Mouse (Mus musculus) stomach, postnatal 0 days (tissue): ENCODE measurements at regions not wholly inside any gene's neighbourhood (a gene's known extent, or its start where the extent isn't known, plus 50 kb on each side); places are given as distances from the start of the nearest gene placed in this dataset.

Experiments used
- CTCF ChIP-seq: IDR thresholded peaks from 2 replicates; pipeline ENCODE4 v1.5.1; 2016; ENCODE audit warnings: antibody characterized with exemption, low read depth, mild to moderate bottlenecking, moderate library complexity
- EP300 ChIP-seq: optimal IDR thresholded peaks from 2 replicates; pipeline ENCODE3; 2016; ENCODE audit warnings: antibody characterized with exemption

- TF ChIP-seq CTCF (no peak), EP300 (no peak)
These were observed 471.5 kb upstream of the Tenm4 start for GRCm38 (mm10) chr7:95699506-95699905.
